Mouse (Mus musculus) thymus, adult 2 months (tissue): Measurements from ENCODE around the gene Sirpb1a. TPM values are rescaled to one million over a fixed set of nuclear protein-coding genes. Genes with fewer than 3 reads are reported as not detected.

Experiments used
- DNase-seq: peaks from one replicate; pipeline ENCODE4 v3.0.0; 2021
- H3K27ac ChIP-seq: fragments of 200-500 bp; 2 replicates; pipeline ENCODE4 v1.5.1; 2012; ENCODE audit warnings: low read length, control low read depth; ENCODE audit not compliant: control insufficient read depth, insufficient read depth
- H3K27me3 ChIP-seq: fragments of 200-500 bp; 2 replicates; pipeline ENCODE4 v1.6.1; 2012; ENCODE audit warnings: mild to moderate bottlenecking, low read length, moderate library complexity, mixed read lengths; ENCODE audit not compliant: control insufficient read depth, insufficient read depth
- H3K36me3 ChIP-seq: fragments of 200-500 bp; 2 replicates; pipeline ENCODE4 v1.6.1; 2012; ENCODE audit warnings: mild to moderate bottlenecking, low read length, moderate library complexity; ENCODE audit not compliant: control insufficient read depth, insufficient read depth
- H3K4me1 ChIP-seq: fragments of 200-500 bp; replicated peaks from 2 replicates; pipeline ENCODE4 v1.6.1; 2012; ENCODE audit warnings: low read length; ENCODE audit not compliant: control insufficient read depth, insufficient read depth
- H3K4me3 ChIP-seq: fragments of 200-500 bp; 2 replicates; pipeline ENCODE4 v1.5.1; 2012; ENCODE audit warnings: mild to moderate bottlenecking, low read length, control low read depth, moderate library complexity; ENCODE audit not compliant: control insufficient read depth, insufficient read depth
- CTCF ChIP-seq: fragments of 200-500 bp; IDR thresholded peaks from 2 replicates; pipeline ENCODE4 v1.5.1; 2012; ENCODE audit warnings: mild to moderate bottlenecking, control low read depth, low read length, moderate library complexity, borderline replicate concordance; ENCODE audit not compliant: control insufficient read depth, poor library complexity, insufficient read depth; ENCODE audit errors: extremely low read depth
- POLR2A ChIP-seq: fragments of 200-500 bp; IDR thresholded peaks from 2 replicates; pipeline ENCODE4 v1.6.1; 2012; ENCODE audit warnings: mild to moderate bottlenecking, low read length, control low read depth, moderate library complexity; ENCODE audit not compliant: control insufficient read depth, poor library complexity, insufficient read depth; ENCODE audit errors: extremely low read depth
- WGBS: fragments of 180-500 bp; shearing (Covaris S2); methylation state at CpG from one replicate; pipeline ENCODE4 v1.1.7; 2018; 5-methylcytosine and 5-hydroxymethylcytosine counted together
- polyA plus RNA-seq: library from polyadenylated mRNA; depleted of rRNA; stranded (reverse); fragments of >200 nt; gene quantifications from 2 replicates; pipeline ENCODE4 v1.2.3, GENCODE M21; 2012; rRNA removed

Gene Sirpb1a
- polyA plus RNA-seq, 1 experiment: 0.78 TPM

DNA sequence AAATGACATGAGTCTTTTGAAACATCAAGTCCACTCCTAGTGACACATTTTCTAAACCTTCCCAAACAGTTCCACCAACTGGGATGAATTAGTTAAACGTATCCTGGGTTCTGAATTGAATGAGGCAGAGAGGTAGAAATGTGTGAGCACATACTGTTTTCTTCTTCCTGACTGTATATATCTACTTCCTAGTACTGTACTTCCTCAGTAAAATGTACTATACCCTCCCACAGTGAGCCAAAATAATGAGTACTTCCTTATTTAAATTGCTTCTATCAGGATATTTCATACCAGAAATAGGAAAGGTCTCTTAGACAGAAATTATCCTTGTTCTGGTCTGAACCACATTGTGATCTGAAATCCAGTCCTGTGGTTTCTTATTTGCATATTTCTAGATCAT is 86.0 kb downstream of the Sirpb1a start:
- Histone ChIP-seq H3K4me3 (no peak overlapping the region), H3K36me3 (no peaks in the 10 kb centered on the region), H3K27me3 (no peaks in the 10 kb centered on the region), H3K27ac (no peak overlapping the region), H3K4me1 (no peaks in the 10 kb centered on the region)
- WGBS: 84% methylated on average over 1 of the region's 1 CpGs
- no peak for DNase-seq
- no peak for TF ChIP-seq POLR2A
- TF ChIP-seq CTCF: no peak

DNA sequence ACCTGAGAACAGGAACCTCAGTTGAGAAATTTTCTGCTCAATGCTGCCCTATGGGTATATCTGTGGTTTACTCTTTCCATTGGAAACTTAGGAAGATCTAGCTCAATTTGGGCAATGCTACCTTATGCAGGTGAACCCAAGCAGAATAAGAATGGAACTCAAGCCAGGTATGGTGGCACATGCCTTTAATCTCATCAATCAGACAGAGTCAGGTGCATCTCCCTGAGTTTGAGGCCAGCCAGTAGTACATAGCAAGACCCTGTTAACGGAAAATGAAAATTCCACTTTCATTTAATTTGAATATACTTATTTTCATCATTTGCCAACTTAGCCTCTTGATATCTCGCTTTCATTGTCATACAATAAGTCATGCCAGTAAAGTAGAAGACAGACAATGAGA is 92.1 kb downstream of the Sirpb1a start:
- H3K4me1 ChIP-seq: no peaks in the 10 kb centered on the region
- WGBS: 76% methylated on average over 2 of the region's 2 CpGs
- no peak for TF ChIP-seq CTCF
- TF ChIP-seq POLR2A: no peak
- no peak overlapping the region for H3K27ac ChIP-seq
- H3K36me3 ChIP-seq: no peaks in the 10 kb centered on the region
- H3K4me3 ChIP-seq: no peak overlapping the region
- no peak for DNase-seq
- no peaks in the 10 kb centered on the region for H3K27me3 ChIP-seq

DNA sequence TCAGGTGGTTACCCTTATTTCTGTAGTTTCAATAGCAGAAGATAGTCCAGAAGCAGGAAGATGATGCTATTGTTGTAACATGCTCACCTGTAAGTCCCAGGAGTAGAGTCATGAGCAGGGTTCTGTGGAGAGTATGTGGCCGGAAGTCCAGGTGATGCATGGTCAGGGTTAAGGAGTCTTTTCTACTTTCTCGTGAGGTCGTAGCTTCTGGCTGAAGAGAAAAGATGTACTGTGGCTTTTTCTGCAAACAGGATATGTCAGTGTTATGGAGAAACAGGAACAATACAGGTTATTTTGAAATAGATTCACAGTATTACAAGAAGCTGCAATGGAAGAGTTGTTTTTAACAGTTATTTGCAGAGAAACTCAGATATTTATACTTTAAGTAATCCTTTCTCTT is 94.3 kb downstream of the Sirpb1a start, which contains the start of gene Gm9733:
Gene Gm9733 (minus strand): TSS at position 240 of the 400 bp plus-strand sequence.
- no peaks in the 10 kb centered on the region for H3K36me3 ChIP-seq
- H3K27me3 ChIP-seq: no peaks in the 10 kb centered on the region
- WGBS: 70% methylated on average over 3 of the region's 3 CpGs
- no peaks in the 10 kb centered on the region for H3K4me1 ChIP-seq
- no peak within 1 kb of the TSS for H3K27ac ChIP-seq
- DNase-seq: no peak
- no peak within 1 kb of the TSS for H3K4me3 ChIP-seq
- no peak for TF ChIP-seq POLR2A

DNA sequence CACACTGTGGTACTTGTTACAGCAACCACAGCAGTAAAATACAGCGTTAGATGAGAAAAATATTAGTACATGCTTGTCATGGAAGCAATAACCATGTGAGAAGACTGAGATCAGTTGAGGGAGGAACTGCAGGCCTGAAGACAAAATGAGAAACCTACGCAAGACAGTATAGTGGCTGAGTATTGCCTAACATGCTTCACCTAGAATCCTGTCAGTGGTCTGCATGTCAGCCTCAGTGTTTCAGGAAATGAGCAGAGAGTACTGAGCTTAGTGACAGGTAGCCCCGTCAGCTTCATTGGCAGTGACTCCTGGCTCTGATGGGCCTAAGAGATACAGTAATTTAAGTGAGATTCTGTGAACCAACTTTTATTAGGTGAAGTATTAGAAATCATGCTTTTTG is 94.8 kb downstream of the Sirpb1a start:
- no peaks in the 10 kb centered on the region for H3K4me1 ChIP-seq
- DNase-seq: no peak
- 65% methylated on average over 3 of the region's 3 CpGs for WGBS
- TF ChIP-seq CTCF (no peak), POLR2A (no peak)
- no peaks in the 10 kb centered on the region for H3K27me3 ChIP-seq
- H3K36me3 ChIP-seq: no peaks in the 10 kb centered on the region
- no peak overlapping the region for H3K4me3 ChIP-seq
- no peak overlapping the region for H3K27ac ChIP-seq

DNA sequence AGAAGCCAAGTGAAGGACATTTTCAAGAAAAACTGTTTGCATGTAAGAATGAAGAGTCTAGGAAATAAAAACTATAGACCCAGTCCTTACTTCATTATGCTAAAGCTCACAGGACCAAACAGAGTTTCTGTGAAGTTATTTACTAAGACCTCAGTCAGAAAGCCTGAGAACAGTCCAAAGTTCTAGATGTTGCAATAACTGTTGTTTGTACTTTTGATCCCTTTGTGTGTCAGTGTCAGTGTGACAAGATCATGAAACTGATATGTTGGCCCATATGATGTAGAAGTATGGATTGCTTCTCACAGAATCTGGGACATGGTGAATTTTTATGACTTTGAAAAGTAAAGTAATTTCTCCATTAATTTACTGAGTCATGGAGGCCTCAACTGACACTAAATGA is 96.8 kb downstream of the Sirpb1a start:
- DNase-seq: no peak
- no peaks in the 10 kb centered on the region for H3K36me3 ChIP-seq
- TF ChIP-seq POLR2A (no peak), CTCF (no peak)
- H3K4me3 ChIP-seq: no peak overlapping the region
- no peaks in the 10 kb centered on the region for H3K4me1 ChIP-seq
- no peaks in the 10 kb centered on the region for H3K27me3 ChIP-seq
- no peak overlapping the region for H3K27ac ChIP-seq

Other genes starting within 250 kb of the Sirpb1a start
- 0.53 TPM in 1 of 2 replicates, not detected in the other for gene Gm9733, start 94.2 kb downstream of the Sirpb1a start, polyA plus RNA-seq
- gene Sirpb1b, start 148.5 kb upstream of the Sirpb1a start, polyA plus RNA-seq: 0.39 TPM in 1 of 2 replicates, not detected in the other